Mouse (Mus musculus) urinary bladder, adult 18-20 months (tissue): ENCODE data around the gene Pvr.

ENCODE experiments used
- DNase-seq, 2 experiments: peaks; one replicate each; pipeline ENCODE4 v3.0.0; 2022; ENCODE audit warnings: low spot score in 2 of 2, mixed read lengths in 2 of 2

The Pvr gene

DNA sequence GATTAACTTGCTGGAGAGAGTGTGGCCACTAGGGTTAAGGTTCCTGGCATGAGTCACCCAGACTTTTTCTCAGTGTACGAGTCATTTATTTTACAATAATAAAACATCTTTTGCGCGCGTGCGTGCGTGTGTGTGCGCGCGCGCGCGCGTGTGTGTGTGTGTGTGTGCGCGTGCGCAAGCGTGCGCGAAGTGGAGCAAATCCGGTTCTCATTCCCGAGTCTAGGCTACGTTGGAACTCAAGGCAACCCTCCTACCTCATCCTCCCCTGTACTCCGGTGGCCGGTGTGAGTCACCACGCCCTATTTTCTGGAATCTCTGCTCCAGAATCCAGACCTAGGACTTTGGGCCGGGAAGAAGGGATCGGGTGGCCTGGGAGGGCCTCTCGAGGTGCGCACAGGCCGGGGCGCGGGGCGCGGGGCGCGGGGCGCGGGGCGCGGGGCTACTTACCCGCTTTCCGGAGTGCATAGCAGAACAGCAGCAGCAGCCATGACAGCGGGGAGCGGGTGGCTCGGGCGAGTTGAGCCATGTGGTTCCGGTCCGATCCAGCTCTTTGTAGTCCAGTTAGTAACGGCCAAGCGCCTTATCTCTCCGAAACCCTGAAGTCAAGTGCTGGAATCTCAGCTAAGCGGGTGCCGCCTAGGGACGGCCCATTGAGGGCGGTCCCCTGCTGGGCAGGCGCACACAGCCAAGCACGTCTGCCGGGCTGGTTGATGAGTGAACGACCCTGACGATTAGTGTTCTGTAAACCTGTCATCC is at the start of gene Pvr:
TSS of gene Pvr (minus strand) at position 655 of the 756 bp plus-strand sequence.
- DNase-seq, result peak; percentile 72 to 76

DNA sequence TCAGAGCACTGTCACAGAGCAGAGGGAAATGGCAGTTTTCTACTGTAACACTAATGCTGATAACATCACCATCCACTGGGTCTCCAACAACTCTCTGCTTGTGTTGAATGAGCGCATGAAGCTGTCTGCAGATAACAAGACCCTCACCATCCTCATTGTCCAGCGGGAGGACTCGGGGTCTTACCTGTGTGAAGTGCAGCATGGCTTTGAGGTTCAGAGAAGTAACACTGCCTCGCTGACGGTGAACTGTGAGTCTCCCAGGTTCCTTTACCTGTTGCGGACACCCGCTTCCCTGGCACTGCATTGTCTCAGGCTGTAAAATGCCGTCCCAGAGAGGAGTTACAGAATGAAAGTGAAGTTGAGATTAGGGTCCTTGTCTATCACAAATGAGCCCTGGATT is 49.2 kb upstream of the Pvr start:
- DNase-seq, result no peak

DNA sequence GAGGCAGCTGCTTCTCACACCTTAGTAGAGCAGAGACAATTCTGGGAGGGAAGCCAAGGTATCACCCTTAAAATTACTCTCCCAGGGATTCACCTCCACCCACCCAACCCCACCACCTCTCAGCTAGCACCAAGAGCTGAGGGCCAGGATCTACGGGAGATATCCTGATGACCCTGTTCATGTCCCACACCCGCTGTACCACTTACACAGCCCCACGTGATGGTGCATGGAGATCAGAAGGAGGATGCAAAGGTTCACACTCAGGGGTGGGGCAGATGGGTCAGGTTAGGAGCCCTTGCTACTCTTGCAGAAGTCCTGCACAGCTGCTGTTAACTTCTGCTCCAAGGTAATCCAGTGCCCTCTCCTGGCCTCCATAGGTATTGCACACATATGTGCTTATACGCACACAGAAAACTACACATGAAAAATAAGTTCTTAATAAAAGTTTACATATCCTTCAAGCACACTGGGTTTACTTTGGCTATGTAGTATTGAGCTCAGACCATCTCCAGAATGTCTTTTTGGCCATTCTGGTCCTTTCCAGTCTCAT is 48.7 kb upstream of the Pvr start:
- DNase-seq, result no peak

DNA sequence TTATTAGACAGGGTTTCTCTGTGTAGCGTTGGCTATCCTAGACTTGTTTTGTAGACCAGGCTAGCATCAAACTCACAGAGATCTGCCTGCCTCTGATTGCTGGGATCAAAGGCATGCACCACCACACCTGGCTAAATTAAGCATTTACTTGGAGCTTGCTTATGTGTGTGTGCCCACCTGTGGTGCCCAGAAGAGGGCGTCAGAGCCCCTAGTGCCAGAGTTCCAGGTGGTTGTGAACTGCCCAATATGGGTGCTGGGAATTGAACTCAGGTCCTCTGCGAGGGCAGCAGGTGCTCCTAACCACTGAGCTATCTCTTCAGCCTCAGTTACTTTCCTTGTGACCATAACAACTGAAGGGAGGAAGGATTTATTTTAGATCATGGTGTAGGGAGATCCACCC is 48.1 kb upstream of the Pvr start:
- DNase-seq, result no peak

DNA sequence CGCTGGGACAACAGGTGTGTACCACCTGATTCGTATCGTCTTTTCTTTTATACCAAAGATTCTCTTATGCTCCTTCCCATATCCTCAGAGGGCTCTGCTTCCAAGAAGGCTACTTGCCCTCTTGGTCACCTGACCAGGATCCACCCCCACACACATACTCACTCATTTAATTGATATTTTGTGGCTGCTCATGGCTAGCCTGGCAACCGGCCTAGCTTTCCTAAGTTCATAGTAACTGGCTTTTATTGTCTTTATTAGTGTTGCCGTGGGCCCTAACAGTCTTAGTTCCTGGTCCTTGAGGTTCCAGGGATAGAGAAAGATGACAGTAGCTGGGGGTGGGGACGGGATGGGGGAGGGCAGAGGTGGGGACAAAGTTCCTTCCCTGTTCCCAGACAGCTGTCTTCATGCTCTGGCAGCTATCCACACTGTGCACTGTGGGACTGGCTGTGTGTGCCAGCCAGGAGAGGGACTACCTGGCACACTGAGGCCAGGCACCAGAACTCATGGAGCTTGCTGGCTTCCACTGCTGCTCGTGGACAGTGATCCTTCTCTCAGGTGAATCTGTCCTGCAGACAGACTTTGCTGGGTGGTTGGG is 44.1 kb upstream of the Pvr start, which contains the start of gene Ceacam20:
TSS of gene Ceacam20 (plus strand) at position 428 of the 595 bp plus-strand sequence.
- DNase-seq, result no peak

DNA sequence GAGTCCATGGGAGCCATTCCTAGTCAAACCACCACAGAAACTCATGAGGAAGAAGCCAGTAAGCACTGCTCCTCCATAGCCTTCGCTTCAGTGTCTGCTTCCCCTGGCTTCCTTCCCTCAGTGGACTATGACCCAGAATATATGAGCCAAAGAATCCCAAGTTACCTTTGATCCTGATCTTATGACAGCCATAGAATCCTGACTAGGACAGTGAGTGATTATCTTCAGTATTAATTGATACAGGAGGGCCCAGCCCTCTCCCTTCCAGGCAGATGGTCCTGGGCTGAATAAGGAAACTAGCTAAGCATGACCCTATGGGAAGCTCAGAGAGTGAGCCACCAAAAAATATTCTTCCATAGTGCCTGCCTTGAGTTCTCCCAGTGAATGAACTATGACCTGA is 41.5 kb upstream of the Pvr start:
- no peak for DNase-seq

DNA sequence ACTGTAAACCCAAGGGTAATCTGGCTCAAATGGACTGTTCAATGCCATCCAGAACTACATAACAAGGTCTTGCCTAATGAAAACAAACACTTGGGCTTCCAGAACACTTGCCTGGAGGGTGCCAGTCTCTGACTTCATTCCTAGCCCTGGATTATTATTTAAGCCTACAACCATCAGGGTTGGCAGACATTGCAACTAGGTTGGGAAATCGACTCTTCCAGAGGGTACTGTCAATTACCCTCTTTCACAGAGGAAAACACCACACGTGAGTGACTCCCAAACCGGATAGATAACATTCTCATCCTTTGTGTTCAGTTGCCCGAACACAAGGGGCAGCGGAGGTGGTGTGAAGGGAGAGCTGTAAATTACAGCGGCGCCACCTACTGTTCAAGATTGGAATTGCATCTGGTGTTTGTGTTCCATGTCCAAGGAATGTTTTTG is 35.4 kb upstream of the Pvr start:
- peak; percentile 76 to 83 for DNase-seq

DNA sequence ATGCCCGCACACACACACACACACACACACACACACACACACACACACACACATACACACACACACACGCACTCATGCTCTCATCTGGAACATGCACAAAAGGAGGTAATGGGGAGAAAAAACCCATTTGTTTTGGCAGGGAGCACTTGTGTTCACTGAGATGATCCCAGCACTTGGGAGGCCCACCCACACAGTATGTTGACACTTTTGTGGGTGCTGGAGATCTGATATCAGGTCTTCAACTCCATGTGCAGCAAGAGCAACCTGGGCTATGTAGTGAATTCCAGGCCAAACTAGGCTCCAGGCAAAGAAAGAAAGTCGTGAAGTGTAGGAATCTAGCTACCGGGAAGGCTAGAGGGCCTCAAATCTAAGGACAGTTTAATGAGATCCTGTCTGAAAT is 34.9 kb upstream of the Pvr start:
- DNase-seq, result no peak

DNA sequence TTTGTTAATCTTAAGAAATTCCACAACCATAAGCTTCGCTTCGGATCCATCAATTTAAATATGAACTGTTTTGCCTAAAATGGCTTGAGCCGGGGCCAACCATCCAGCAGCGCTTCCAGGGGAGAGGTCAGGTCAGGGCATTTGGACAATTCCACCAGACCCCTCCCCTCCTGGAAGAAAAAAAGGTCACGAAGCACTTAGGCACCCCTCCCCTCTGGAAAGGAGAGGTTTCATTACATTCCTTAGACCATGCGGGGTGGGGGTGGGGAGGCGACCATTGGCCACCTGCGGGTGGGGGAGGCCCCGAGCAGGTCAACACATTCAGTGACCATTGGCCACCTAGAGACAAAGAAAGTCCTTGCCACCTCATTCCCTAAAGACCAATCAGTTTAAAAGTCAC is 32.1 kb upstream of the Pvr start:
- DNase-seq, result no peak

DNA sequence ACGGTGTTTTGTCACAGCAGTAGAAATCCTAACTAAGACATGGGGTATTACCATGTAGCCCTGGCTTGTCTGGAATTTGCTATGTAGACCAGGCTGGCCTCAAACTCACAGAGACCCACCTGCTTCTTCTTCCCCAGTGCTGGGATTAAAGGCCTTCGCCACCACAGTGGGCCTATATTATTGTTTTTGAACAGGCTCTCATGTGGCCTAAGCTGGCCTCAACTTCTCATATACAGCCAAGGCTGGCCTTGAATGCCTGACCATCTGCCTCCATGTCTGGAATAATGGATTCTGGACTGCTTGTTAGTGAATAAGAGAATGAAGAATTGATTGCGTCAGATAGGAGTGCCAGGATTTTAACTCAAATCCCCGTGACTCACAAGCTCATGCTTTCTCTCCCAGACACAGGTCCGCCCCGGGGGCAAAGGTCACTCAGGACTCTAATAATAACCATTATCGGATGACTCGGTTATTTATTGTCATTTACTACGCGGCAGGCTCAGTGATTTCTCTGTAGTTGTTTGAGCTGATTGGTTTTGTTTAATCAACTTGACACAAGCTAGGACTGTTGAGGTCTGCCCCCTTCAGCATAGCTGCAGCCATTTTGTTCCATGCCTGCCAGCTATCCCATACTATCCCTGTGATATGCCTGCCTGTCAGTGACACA is 31.5 kb upstream of the Pvr start:
- DNase-seq, result no peak

DNA sequence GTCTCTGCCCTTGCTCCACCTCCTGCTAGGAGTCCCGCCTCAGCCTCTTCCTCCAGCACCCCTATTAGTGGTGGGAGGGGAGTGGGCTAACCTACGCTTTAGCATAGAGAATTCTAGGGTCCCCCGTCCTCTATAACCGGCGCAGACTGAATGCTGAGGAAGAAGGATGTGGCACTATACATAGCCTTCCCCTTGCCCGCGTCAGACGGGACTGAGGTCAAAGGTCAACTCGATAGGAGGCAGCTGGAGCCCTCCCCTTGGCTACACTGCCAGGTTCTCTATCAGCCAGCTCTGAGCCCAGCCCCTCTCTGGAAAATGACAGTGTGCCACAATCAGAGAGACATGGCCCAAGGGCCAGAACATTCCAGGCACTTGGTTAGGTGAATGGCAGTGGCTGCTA is 29.6 kb upstream of the Pvr start, which contains the start of gene Igsf23:
TSS of gene Igsf23 (minus strand) at position 168 of the 400 bp plus-strand sequence.
- DNase-seq, result no peak

DNA sequence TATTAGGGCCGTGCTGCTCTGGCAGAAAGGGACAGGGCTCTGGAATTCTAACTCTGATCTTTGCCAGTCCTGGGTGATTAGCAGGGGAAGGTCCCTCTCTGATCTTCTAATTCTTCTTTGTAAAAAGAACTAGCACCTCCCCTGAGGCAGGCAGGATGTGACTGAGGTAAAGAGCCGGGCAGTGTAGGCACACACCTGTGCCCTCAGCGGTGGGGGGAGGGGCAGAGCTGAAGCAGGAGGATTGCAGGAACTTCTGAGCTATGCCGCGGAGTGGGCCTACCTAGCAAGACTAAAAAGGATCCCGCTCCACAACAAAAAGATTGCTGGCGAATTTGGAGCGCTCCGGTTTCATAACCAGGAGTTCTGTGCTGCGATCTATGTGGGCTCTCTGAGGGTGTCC is 29.0 kb upstream of the Pvr start:
- no peak for DNase-seq

DNA sequence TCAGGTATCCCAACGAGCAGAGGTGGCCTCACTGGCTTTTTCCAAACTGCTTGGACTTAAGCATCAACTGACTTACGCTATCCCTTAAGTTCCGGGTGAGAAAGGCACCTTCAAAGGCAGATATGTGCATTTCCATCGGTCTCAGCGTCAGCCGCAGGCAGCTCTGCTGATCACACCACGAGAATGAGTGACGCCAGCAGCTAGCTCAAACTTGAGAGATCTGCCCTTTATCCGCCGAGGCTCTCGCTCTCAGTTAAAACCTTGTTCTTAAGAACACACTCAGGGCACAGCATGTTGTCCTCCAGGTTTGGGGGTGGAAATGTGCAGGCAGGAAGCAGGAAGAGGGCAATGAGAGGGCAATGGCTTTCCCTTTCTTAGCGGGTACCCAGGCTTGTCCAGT is 28.0 kb upstream of the Pvr start:
- no peak for DNase-seq

DNA sequence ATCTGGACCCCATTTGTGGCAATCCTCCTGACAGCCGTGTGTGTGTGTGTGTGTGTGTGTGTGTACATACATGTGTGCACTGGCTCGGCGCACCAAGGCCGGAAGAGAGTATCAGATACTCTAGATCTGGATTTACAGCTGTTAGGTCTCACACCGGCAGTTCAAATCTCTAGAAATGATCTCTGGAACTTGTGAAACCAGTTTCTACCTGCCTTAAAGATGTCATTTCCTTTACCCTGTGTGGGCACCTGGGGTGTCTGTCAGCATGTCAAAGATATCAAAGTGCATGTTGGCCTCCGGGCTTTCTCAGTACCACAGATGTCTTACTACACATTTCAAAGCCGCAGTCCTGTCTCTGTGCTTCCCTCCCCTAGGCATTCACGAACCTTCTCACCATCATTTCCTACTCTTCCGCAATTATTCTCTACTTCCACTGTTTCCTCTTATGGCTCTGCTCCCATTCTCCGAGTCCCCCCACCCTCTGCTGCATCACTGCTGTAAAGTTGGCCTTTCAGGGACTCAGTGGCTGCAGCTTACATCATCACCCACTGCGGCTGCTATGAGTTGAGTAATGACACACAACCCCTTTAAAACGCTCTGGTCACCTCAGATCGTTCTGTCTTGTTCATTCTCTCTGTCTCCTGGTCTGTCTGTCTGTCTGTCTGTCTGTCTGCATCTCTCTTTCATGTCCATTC is 25.0 kb upstream of the Pvr start:
- DNase-seq, result no peak

DNA sequence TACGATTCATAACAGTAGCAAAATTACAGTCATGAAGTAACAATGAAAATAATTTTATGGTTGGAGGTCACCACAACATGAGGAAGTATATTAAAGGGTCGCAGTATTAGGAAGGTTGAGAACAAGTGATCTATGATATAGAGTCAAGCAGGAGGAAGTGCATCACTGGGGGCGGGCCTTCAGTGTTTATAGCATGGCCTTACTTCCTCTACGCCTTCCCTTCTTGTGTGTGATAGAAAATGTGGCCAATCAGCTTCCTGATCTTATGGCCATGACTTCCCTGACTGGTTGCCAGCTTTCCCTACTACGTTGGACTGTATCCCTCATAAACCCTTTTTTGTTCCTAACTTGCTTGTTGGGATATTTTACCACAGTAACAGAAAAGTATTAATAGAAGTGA is 24.2 kb upstream of the Pvr start:
- no peak for DNase-seq

DNA sequence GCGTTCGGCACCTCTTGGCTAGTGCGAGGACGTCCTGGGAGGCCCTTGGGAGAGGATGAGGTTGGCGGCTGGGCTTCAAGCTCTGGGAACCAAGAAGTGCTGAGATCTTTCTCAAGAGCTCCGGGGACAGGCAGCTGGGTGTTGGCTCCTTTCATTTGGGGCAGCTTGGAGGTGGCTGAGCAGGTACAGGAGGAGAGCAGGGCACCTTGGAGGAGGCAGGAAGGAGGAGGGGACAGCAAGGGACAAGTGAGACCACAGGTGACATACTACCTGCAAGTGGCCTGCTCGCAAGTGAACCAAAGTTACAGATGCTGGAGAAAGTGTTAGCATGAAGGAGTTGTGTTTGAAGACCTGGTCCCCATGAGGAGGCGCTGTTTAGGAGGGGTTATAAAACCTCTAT is 23.7 kb upstream of the Pvr start:
- DNase-seq, result no peak

DNA sequence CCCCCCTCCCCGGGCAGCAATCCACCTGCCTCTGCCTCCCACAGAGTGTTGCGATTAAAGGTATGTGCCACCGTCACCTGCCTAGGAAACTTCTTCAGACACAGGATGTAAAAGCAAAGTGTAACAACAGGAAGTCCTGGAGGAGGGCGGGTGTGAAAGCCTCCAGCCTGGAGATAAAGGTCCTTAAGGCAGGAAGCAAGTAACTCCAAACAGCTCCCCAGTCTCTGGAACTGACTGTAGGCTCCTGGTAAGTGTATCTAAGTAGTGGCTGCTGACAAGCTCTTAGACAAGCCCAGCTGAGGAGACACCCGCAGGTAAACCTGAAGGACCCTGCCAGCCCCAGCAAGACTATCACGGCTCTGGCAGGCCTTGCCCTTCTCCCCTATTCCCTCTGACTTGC is 19.3 kb upstream of the Pvr start:
- no peak for DNase-seq

DNA sequence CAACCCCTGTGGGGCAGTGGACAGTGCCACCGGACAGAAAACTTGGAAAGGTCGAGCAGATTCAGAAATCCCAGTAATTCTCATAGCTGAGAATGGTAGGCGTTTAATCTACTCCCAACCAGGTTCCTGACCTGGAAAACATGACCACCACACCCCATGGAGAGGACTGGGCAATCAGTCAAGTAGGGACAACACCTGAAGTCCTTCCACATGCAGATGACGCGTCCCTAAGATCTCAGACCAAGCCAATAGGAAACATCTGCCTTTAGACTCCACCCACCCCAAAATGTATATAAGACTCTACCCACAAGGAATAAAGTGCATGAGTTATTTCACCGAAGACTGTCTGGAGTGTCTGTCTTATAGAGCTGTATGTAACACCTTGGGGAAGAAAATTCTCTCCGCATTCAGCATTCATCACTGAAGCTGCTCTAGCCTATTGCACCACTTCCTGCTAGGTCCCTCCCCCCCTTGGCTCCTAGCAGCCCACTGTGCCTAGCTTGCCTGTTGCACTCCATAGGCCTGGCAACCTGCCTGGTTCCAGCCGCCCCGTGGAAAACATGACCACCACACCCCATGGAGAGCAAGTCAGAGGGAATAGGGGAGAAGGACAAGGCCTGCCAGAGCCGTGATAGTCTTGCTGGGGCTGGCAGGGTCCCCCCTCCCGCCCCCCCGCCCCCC is 18.7 kb upstream of the Pvr start:
- DNase-seq, result peak in 1 of 2 experiments; percentile 84

DNA sequence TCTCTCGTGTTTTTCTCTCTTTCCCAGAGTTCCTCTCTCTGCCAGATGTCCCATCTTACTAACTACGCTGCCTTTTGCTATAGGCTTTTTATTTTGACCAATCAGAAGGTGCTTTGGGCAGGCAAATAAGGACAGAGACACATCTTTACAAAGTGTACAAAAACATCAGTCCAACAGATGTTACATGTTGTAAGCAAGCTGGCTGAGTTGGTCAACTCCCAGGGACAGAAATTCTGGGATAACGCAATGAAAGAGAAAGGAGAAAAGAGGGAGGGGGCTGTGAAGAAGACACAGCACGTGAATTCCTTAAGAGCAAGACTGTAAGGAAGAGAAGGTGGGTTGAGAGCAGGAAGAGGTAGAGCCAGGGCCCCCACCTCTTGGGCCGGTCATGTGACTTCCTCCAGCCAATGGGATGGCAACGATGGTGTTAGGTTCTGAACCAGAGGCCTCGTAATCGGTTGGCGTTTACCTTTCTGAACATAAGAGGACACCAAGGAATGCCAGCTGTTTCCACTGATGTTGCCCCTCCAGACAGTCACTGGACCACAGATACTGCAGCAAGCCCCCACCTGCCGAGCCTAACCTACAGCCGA is 16.4 kb upstream of the Pvr start:
- DNase-seq, result no peak

DNA sequence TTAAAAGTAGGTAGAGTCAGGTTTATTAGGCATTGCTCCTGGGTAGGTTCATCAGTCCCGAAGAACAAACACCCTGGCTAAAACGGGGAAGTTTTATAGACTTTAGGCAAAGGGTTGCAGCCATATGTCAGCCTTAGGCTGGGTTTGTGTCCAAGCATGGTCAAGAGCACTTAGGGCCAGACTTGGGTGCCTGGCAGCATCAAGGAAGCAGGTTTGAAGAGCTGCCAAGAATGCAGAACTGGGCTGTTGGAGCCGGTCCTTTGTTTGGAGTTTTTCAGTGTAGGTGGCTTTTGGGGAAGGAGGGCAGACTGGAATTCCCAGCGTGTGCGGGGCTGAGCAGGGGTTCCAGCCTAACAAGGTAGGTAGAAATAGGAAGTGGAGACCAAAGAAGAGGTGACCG is 15.0 kb upstream of the Pvr start:
- no peak for DNase-seq

DNA sequence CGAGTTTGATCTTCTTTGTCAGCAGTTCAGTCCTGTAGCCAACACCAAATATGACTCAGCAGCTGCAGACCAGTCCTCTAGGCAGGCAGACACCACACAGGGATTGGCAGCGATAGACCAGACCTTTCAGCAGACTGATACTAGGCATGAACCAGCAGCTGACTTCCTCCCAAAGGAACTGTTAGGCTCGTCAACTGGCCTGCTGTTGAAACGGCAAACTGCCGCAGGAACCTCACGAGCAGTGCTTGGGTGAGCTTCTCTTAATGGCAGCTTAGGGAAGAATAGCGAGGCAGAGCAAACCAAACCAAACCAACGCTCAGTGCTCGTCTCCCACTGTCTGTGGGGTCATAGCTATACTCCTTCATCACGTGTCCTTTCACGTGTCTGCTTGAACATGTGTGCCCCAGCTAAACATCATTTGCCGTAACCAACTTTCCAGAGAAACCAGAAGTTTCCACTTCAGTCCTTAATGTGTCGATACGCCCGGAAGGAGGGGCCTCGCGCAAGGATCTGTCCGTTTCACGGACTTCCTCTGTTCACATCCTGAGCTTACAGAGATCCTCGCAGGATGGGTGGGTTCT is 14.3 kb upstream of the Pvr start:
- DNase-seq, result no peak
